Mouse (Mus musculus): ENCODE data around the gene Vps41. TPM values are rescaled to one million over a fixed set of nuclear protein-coding genes. Genes with fewer than 3 reads are reported as not detected.

Gene Vps41
- polyA plus RNA-seq, 1 experiment from 2014 or later, result 67.1 TPM

- Histone ChIP-seq H3K4me3 (no peak overlapping the region), H3K27me3 (ENCODE audit: low read depth, poor library complexity, severe bottlenecking) (no peaks in the 10 kb centered on the region), H3K4me1 (no peaks in the 10 kb centered on the region), H3K27ac (replicated peaks) (no peak overlapping the region), H3K9me3 (replicated peaks) (no peaks in the 10 kb centered on the region), H3K36me3 (peaks cover 5% of the 10 kb centered on the region)
- WGBS, result 78% methylated on average over 4 of the region's 4 CpGs
- no peak for DNase-seq (ENCODE audit: low spot score)
These were observed 92.4 kb downstream of the Vps41 start for GRCm38 (mm10) chr13:18809465-18809864.

- no peaks in the 10 kb centered on the region for H3K27me3 ChIP-seq (ENCODE audit: low read depth, poor library complexity, severe bottlenecking)
- 0 out of 2 replicates have a peak overlapping the region, but pooled peaks have one; percentile 1 for H3K27ac ChIP-seq (replicated peaks)
- peak; percentile 77 for DNase-seq (ENCODE audit: low spot score)
- H3K4me1 ChIP-seq, result no peaks in the 10 kb centered on the region
- peaks cover 11% of the 10 kb centered on the region for H3K36me3 ChIP-seq
- 26% methylated on average over 11 of the region's 11 CpGs for WGBS
- H3K9me3 ChIP-seq (replicated peaks), result no peaks in the 10 kb centered on the region
- H3K4me3 ChIP-seq, result no peak overlapping the region
These were observed 93.0 kb downstream of the Vps41 start for GRCm38 (mm10) chr13:18809978-18810675.

GRCm38 (mm10) chr13:18824420-18825123 is 107.5 kb downstream of the Vps41 start:
- H3K27ac ChIP-seq (replicated peaks), result peak overlapping the region; percentile 52

GRCm38 (mm10) chr13:18827029-18827428 is 109.9 kb downstream of the Vps41 start:
- Histone ChIP-seq H3K4me3 (no peak overlapping the region), H3K9me3 (replicated peaks) (no peaks in the 10 kb centered on the region), H3K27me3 (ENCODE audit: low read depth, poor library complexity, severe bottlenecking) (no peaks in the 10 kb centered on the region), H3K36me3 (0 out of 2 replicates have a peak, but pooled peaks cover 6% of the 10 kb centered on the region), H3K4me1 (peaks cover 16% of the 10 kb centered on the region), H3K27ac (replicated peaks) (no peak overlapping the region)
- DNase-seq (ENCODE audit: low spot score), result no peak
- 92% methylated on average over 10 of the region's 10 CpGs for WGBS

More at GRCm38 (mm10) chr13:18824420-18825123, 107.5 kb downstream of the Vps41 start:
- Histone ChIP-seq H3K9me3 (replicated peaks) (no peaks in the 10 kb centered on the region), H3K27me3 (ENCODE audit: low read depth, poor library complexity, severe bottlenecking) (no peaks in the 10 kb centered on the region), H3K4me3 (no peak overlapping the region), H3K36me3 (0 out of 2 replicates have a peak, but pooled peaks cover 6% of the 10 kb centered on the region), H3K4me1 (peaks cover 16% of the 10 kb centered on the region)
- DNase-seq (ENCODE audit: low spot score), result no peak
- 70% methylated on average over 10 of the region's 10 CpGs for WGBS

GRCm38 (mm10) chr13:18830486-18830885 is 113.4 kb downstream of the Vps41 start:
- H3K27ac ChIP-seq (replicated peaks), result no peak overlapping the region
- no peaks in the 10 kb centered on the region for H3K27me3 ChIP-seq (ENCODE audit: low read depth, poor library complexity, severe bottlenecking)
- WGBS, result 90% methylated on average over 3 of the region's 3 CpGs
- 0 out of 2 replicates have a peak, but pooled peaks cover 6% of the 10 kb centered on the region for H3K36me3 ChIP-seq
- H3K4me3 ChIP-seq, result no peak overlapping the region
- DNase-seq (ENCODE audit: low spot score), result no peak
- H3K9me3 ChIP-seq (replicated peaks), result no peaks in the 10 kb centered on the region
- no peaks in the 10 kb centered on the region for H3K4me1 ChIP-seq

GRCm38 (mm10) chr13:18839231-18839630 is 122.1 kb downstream of the Vps41 start:
- Histone ChIP-seq H3K27ac (replicated peaks) (no peak overlapping the region), H3K36me3 (no peaks in the 10 kb centered on the region), H3K4me1 (no peaks in the 10 kb centered on the region), H3K27me3 (ENCODE audit: low read depth, poor library complexity, severe bottlenecking) (no peaks in the 10 kb centered on the region), H3K9me3 (replicated peaks) (no peaks in the 10 kb centered on the region), H3K4me3 (no peak overlapping the region)
- DNase-seq (ENCODE audit: low spot score), result no peak
- 93% methylated on average over 4 of the region's 4 CpGs for WGBS

- Histone ChIP-seq H3K27ac (replicated peaks) (no peak overlapping the region), H3K4me1 (no peaks in the 10 kb centered on the region), H3K9me3 (replicated peaks) (no peaks in the 10 kb centered on the region), H3K27me3 (ENCODE audit: low read depth, poor library complexity, severe bottlenecking) (no peaks in the 10 kb centered on the region), H3K36me3 (peaks cover 1% of the 10 kb centered on the region; the same call in 1 of the 2 replicates), H3K4me3 (no peak overlapping the region)
- WGBS, result 54% methylated on average over 4 of the region's 4 CpGs
- no peak for DNase-seq (ENCODE audit: low spot score)
These were observed 123.3 kb downstream of the Vps41 start for GRCm38 (mm10) chr13:18840366-18840765.

GRCm38 (mm10) chr13:18841019-18841418 is 123.9 kb downstream of the Vps41 start:
- DNase-seq (ENCODE audit: low spot score), result no peak
- Histone ChIP-seq H3K27ac (replicated peaks) (no peak overlapping the region), H3K36me3 (peaks cover 7% of the 10 kb centered on the region), H3K4me3 (no peak overlapping the region), H3K9me3 (replicated peaks) (no peaks in the 10 kb centered on the region), H3K27me3 (ENCODE audit: low read depth, poor library complexity, severe bottlenecking) (no peaks in the 10 kb centered on the region), H3K4me1 (no peaks in the 10 kb centered on the region)
- 70% methylated on average over 2 of the region's 2 CpGs for WGBS

- Histone ChIP-seq H3K27me3 (ENCODE audit: low read depth, poor library complexity, severe bottlenecking) (no peaks in the 10 kb centered on the region), H3K4me1 (no peaks in the 10 kb centered on the region), H3K4me3 (no peak overlapping the region), H3K9me3 (replicated peaks) (no peaks in the 10 kb centered on the region), H3K36me3 (peaks cover 12% of the 10 kb centered on the region), H3K27ac (replicated peaks) (no peak overlapping the region)
- DNase-seq (ENCODE audit: low spot score), result no peak
- 91% methylated on average over 6 of the region's 6 CpGs for WGBS
These were observed 124.7 kb downstream of the Vps41 start for GRCm38 (mm10) chr13:18841752-18842282.

GRCm38 (mm10) chr13:18842556-18842955 is 125.5 kb downstream of the Vps41 start:
- H3K4me3 ChIP-seq, result no peak overlapping the region
- 86% methylated on average over 4 of the region's 4 CpGs for WGBS
- peaks cover 12% of the 10 kb centered on the region for H3K36me3 ChIP-seq
- H3K4me1 ChIP-seq, result no peaks in the 10 kb centered on the region
- no peak overlapping the region for H3K27ac ChIP-seq (replicated peaks)
- no peaks in the 10 kb centered on the region for H3K9me3 ChIP-seq (replicated peaks)
- no peak for DNase-seq (ENCODE audit: low spot score)
- no peaks in the 10 kb centered on the region for H3K27me3 ChIP-seq (ENCODE audit: low read depth, poor library complexity, severe bottlenecking)

GRCm38 (mm10) chr13:18843546-18843945 is 126.5 kb downstream of the Vps41 start:
- 98% methylated on average over 1 of the region's 1 CpGs for WGBS
- no peak overlapping the region for H3K4me3 ChIP-seq
- H3K36me3 ChIP-seq, result peaks cover 12% of the 10 kb centered on the region
- H3K27ac ChIP-seq (replicated peaks), result no peak overlapping the region
- no peaks in the 10 kb centered on the region for H3K9me3 ChIP-seq (replicated peaks)
- no peak for DNase-seq (ENCODE audit: low spot score)
- no peaks in the 10 kb centered on the region for H3K27me3 ChIP-seq (ENCODE audit: low read depth, poor library complexity, severe bottlenecking)
- no peaks in the 10 kb centered on the region for H3K4me1 ChIP-seq

GRCm38 (mm10) chr13:18847386-18847785 is 130.3 kb downstream of the Vps41 start:
- H3K4me1 ChIP-seq, result no peaks in the 10 kb centered on the region
- 90% methylated on average over 3 of the region's 3 CpGs for WGBS
- H3K27me3 ChIP-seq (ENCODE audit: low read depth, poor library complexity, severe bottlenecking), result no peaks in the 10 kb centered on the region
- no peaks in the 10 kb centered on the region for H3K9me3 ChIP-seq (replicated peaks)
- DNase-seq (ENCODE audit: low spot score), result no peak
- H3K27ac ChIP-seq (replicated peaks), result no peak overlapping the region
- H3K4me3 ChIP-seq, result no peak overlapping the region
- H3K36me3 ChIP-seq, result peaks cover 17% of the 10 kb centered on the region

GRCm38 (mm10) chr13:18849563-18849962 is 132.5 kb downstream of the Vps41 start:
- no peak for DNase-seq (ENCODE audit: low spot score)
- Histone ChIP-seq H3K4me1 (no peaks in the 10 kb centered on the region), H3K4me3 (no peak overlapping the region), H3K9me3 (replicated peaks) (no peaks in the 10 kb centered on the region), H3K27me3 (ENCODE audit: low read depth, poor library complexity, severe bottlenecking) (no peaks in the 10 kb centered on the region), H3K36me3 (peaks cover 24% of the 10 kb centered on the region), H3K27ac (replicated peaks) (no peak overlapping the region)
